Mouse (Mus musculus): ENCODE data around the gene Tbc1d22a. TPM values are rescaled to one million over a fixed set of nuclear protein-coding genes. Genes with fewer than 3 reads are reported as not detected.

Tbc1d22a gene
- polyA plus RNA-seq, 1 experiment from 2014 or later = 9.6 TPM

- WGBS = 92% methylated on average over 1 of the region's 1 CpGs
- Histone ChIP-seq H3K27ac (ENCODE audit: low read depth) (no peak overlapping the region), H3K9ac (ENCODE audit: low read length) (no peak overlapping the region), H3K4me1 (replicated peaks; ENCODE audit: control insufficient read depth, insufficient read depth, low read length) (no peaks in the 10 kb centered on the region), H3K4me3 (ENCODE audit: low read depth, low read length) (no peak overlapping the region), H3K9me3 (ENCODE audit: control insufficient read depth, low read length) (no peaks in the 10 kb centered on the region), H3K27me3 (replicated peaks; ENCODE audit: control insufficient read depth, insufficient read depth, low read length) (no peaks in the 10 kb centered on the region), H3K4me2 (ENCODE audit: low read length) (no peak overlapping the region), H3K36me3 (ENCODE audit: control insufficient read depth, insufficient read depth, low read length) (no peaks in the 10 kb centered on the region)
- ATAC-seq (replicated peaks; ENCODE audit: low FRiP score, low TSS enrichment, low read depth) = no peak
- DNase-seq (ENCODE audit: low spot score) = no peak
Measured at GRCm38 (mm10) chr15:86297281-86297680, 83.0 kb downstream of the Tbc1d22a start.

- Histone ChIP-seq H3K4me3 (ENCODE audit: low read depth, low read length) (no peak overlapping the region), H3K4me2 (ENCODE audit: low read length) (no peak overlapping the region), H3K27ac (ENCODE audit: low read depth) (no peak overlapping the region), H3K4me1 (replicated peaks; ENCODE audit: control insufficient read depth, insufficient read depth, low read length) (no peaks in the 10 kb centered on the region), H3K27me3 (replicated peaks; ENCODE audit: control insufficient read depth, insufficient read depth, low read length) (no peaks in the 10 kb centered on the region), H3K9me3 (ENCODE audit: control insufficient read depth, low read length) (no peaks in the 10 kb centered on the region), H3K36me3 (ENCODE audit: control insufficient read depth, insufficient read depth, low read length) (no peaks in the 10 kb centered on the region), H3K9ac (ENCODE audit: low read length) (no peak overlapping the region)
- WGBS = 96% methylated on average over 1 of the region's 1 CpGs
- ATAC-seq (replicated peaks; ENCODE audit: low FRiP score, low TSS enrichment, low read depth) = no peak
- DNase-seq (ENCODE audit: low spot score) = no peak
Measured at GRCm38 (mm10) chr15:86303876-86304275, 89.6 kb downstream of the Tbc1d22a start.

GRCm38 (mm10) chr15:86304861-86305260 is 90.6 kb downstream of the Tbc1d22a start:
- 91% methylated on average over 3 of the region's 3 CpGs for WGBS
- DNase-seq (ENCODE audit: low spot score) = no peak
- H3K9ac ChIP-seq (ENCODE audit: low read length) = no peak overlapping the region

GRCm38 (mm10) chr15:86305290-86305689 is 91.0 kb downstream of the Tbc1d22a start:
- Histone ChIP-seq H3K27me3 (replicated peaks; ENCODE audit: control insufficient read depth, insufficient read depth, low read length) (no peaks in the 10 kb centered on the region), H3K9ac (ENCODE audit: low read length) (no peak overlapping the region), H3K36me3 (ENCODE audit: control insufficient read depth, insufficient read depth, low read length) (no peaks in the 10 kb centered on the region), H3K4me2 (ENCODE audit: low read length) (no peak overlapping the region), H3K27ac (ENCODE audit: low read depth) (no peak overlapping the region), H3K4me1 (replicated peaks; ENCODE audit: control insufficient read depth, insufficient read depth, low read length) (no peaks in the 10 kb centered on the region), H3K9me3 (ENCODE audit: control insufficient read depth, low read length) (no peaks in the 10 kb centered on the region), H3K4me3 (ENCODE audit: low read depth, low read length) (no peak overlapping the region)
- WGBS = 88% methylated on average over 3 of the region's 3 CpGs
- DNase-seq (ENCODE audit: low spot score) = no peak
- ATAC-seq (replicated peaks; ENCODE audit: low FRiP score, low TSS enrichment, low read depth) = no peak

More at GRCm38 (mm10) chr15:86304861-86305260, 90.6 kb downstream of the Tbc1d22a start:
- H3K9me3 ChIP-seq (ENCODE audit: control insufficient read depth, low read length) = no peaks in the 10 kb centered on the region
- no peak overlapping the region for H3K4me3 ChIP-seq (ENCODE audit: low read depth, low read length)
- no peaks in the 10 kb centered on the region for H3K36me3 ChIP-seq (ENCODE audit: control insufficient read depth, insufficient read depth, low read length)
- H3K27me3 ChIP-seq (replicated peaks; ENCODE audit: control insufficient read depth, insufficient read depth, low read length) = no peaks in the 10 kb centered on the region
- H3K27ac ChIP-seq (ENCODE audit: low read depth) = no peak overlapping the region
- no peak for ATAC-seq (replicated peaks; ENCODE audit: low FRiP score, low TSS enrichment, low read depth)
- H3K4me1 ChIP-seq (replicated peaks; ENCODE audit: control insufficient read depth, insufficient read depth, low read length) = no peaks in the 10 kb centered on the region
- H3K4me2 ChIP-seq (ENCODE audit: low read length) = no peak overlapping the region

- no peak for DNase-seq (ENCODE audit: low spot score)
- Histone ChIP-seq H3K9me3 (ENCODE audit: control insufficient read depth, low read length) (no peaks in the 10 kb centered on the region), H3K27ac (ENCODE audit: low read depth) (no peak overlapping the region), H3K4me2 (ENCODE audit: low read length) (no peak overlapping the region), H3K4me1 (replicated peaks; ENCODE audit: control insufficient read depth, insufficient read depth, low read length) (no peaks in the 10 kb centered on the region), H3K36me3 (ENCODE audit: control insufficient read depth, insufficient read depth, low read length) (peaks cover 6% of the 10 kb centered on the region; the same call in 1 of the 2 replicates), H3K4me3 (ENCODE audit: low read depth, low read length) (no peak overlapping the region), H3K27me3 (replicated peaks; ENCODE audit: control insufficient read depth, insufficient read depth, low read length) (no peaks in the 10 kb centered on the region), H3K9ac (ENCODE audit: low read length) (no peak overlapping the region)
- WGBS = 87% methylated on average over 5 of the region's 5 CpGs
- ATAC-seq (replicated peaks; ENCODE audit: low FRiP score, low TSS enrichment, low read depth) = no peak
Measured at GRCm38 (mm10) chr15:86309213-86309829, 95.1 kb downstream of the Tbc1d22a start.

- Histone ChIP-seq H3K4me3 (ENCODE audit: low read depth, low read length) (no peak overlapping the region), H3K9ac (ENCODE audit: low read length) (no peak overlapping the region), H3K36me3 (ENCODE audit: control insufficient read depth, insufficient read depth, low read length) (no peaks in the 10 kb centered on the region), H3K27me3 (replicated peaks; ENCODE audit: control insufficient read depth, insufficient read depth, low read length) (no peaks in the 10 kb centered on the region), H3K27ac (ENCODE audit: low read depth) (no peak overlapping the region), H3K4me2 (ENCODE audit: low read length) (no peak overlapping the region), H3K9me3 (ENCODE audit: control insufficient read depth, low read length) (no peaks in the 10 kb centered on the region), H3K4me1 (replicated peaks; ENCODE audit: control insufficient read depth, insufficient read depth, low read length) (no peaks in the 10 kb centered on the region)
- DNase-seq (ENCODE audit: low spot score) = no peak
- ATAC-seq (replicated peaks; ENCODE audit: low FRiP score, low TSS enrichment, low read depth) = no peak
- 88% methylated on average over 19 of the region's 19 CpGs for WGBS
Measured at GRCm38 (mm10) chr15:86320803-86321510, 106.7 kb downstream of the Tbc1d22a start.

GRCm38 (mm10) chr15:86326341-86326740 is 112.1 kb downstream of the Tbc1d22a start:
- Histone ChIP-seq H3K4me1 (replicated peaks; ENCODE audit: control insufficient read depth, insufficient read depth, low read length) (no peaks in the 10 kb centered on the region), H3K4me2 (ENCODE audit: low read length) (no peak overlapping the region), H3K36me3 (ENCODE audit: control insufficient read depth, insufficient read depth, low read length) (no peaks in the 10 kb centered on the region), H3K9ac (ENCODE audit: low read length) (no peak overlapping the region), H3K4me3 (ENCODE audit: low read depth, low read length) (no peak overlapping the region), H3K9me3 (ENCODE audit: control insufficient read depth, low read length) (no peaks in the 10 kb centered on the region), H3K27me3 (replicated peaks; ENCODE audit: control insufficient read depth, insufficient read depth, low read length) (no peaks in the 10 kb centered on the region), H3K27ac (ENCODE audit: low read depth) (no peak overlapping the region)
- ATAC-seq (replicated peaks; ENCODE audit: low FRiP score, low TSS enrichment, low read depth) (no peak), DNase-seq (ENCODE audit: low spot score) (no peak)
- WGBS = 94% methylated on average over 4 of the region's 4 CpGs

- no peak for ATAC-seq (replicated peaks; ENCODE audit: low FRiP score, low TSS enrichment, low read depth)
- H3K9me3 ChIP-seq (ENCODE audit: control insufficient read depth, low read length) = no peaks in the 10 kb centered on the region
- H3K27me3 ChIP-seq (replicated peaks; ENCODE audit: control insufficient read depth, insufficient read depth, low read length) = no peaks in the 10 kb centered on the region
- H3K9ac ChIP-seq (ENCODE audit: low read length) = no peak overlapping the region
- no peak overlapping the region for H3K27ac ChIP-seq (ENCODE audit: low read depth)
- 60% methylated on average over 7 of the region's 7 CpGs for WGBS
- H3K4me2 ChIP-seq (ENCODE audit: low read length) = no peak overlapping the region
- DNase-seq (ENCODE audit: low spot score) = no peak
- no peaks in the 10 kb centered on the region for H3K4me1 ChIP-seq (replicated peaks; ENCODE audit: control insufficient read depth, insufficient read depth, low read length)
- no peak overlapping the region for H3K4me3 ChIP-seq (ENCODE audit: low read depth, low read length)
- no peaks in the 10 kb centered on the region for H3K36me3 ChIP-seq (ENCODE audit: control insufficient read depth, insufficient read depth, low read length)
Measured at GRCm38 (mm10) chr15:86329911-86330310, 115.7 kb downstream of the Tbc1d22a start.

GRCm38 (mm10) chr15:86330454-86330853 is 116.2 kb downstream of the Tbc1d22a start:
- 65% methylated on average over 7 of the region's 7 CpGs for WGBS
- Histone ChIP-seq H3K36me3 (ENCODE audit: control insufficient read depth, insufficient read depth, low read length) (no peaks in the 10 kb centered on the region), H3K4me3 (ENCODE audit: low read depth, low read length) (no peak overlapping the region), H3K9me3 (ENCODE audit: control insufficient read depth, low read length) (no peaks in the 10 kb centered on the region), H3K9ac (ENCODE audit: low read length) (no peak overlapping the region), H3K27ac (ENCODE audit: low read depth) (no peak overlapping the region), H3K27me3 (replicated peaks; ENCODE audit: control insufficient read depth, insufficient read depth, low read length) (no peaks in the 10 kb centered on the region), H3K4me2 (ENCODE audit: low read length) (no peak overlapping the region), H3K4me1 (replicated peaks; ENCODE audit: control insufficient read depth, insufficient read depth, low read length) (no peaks in the 10 kb centered on the region)
- DNase-seq (ENCODE audit: low spot score) = no peak
- ATAC-seq (replicated peaks; ENCODE audit: low FRiP score, low TSS enrichment, low read depth) = no peak
